Mouse (Mus musculus) cerebellum, adult (tissue): ENCODE measurements at regions not wholly inside any gene's neighbourhood (a gene's known extent, or its start where the extent isn't known, plus 50 kb on each side); places are given as distances from the start of the nearest gene placed in this dataset.

Experiments used
- ATAC-seq: cut with Nextera tagmentation; 2 replicates; pipeline ENCODE4 v1.9.2; 2017; ENCODE audit warnings: mild to moderate bottlenecking, moderate library complexity, mixed read lengths; ENCODE audit not compliant: insufficient number of reproducible peaks, low FRiP score, low TSS enrichment

DNA sequence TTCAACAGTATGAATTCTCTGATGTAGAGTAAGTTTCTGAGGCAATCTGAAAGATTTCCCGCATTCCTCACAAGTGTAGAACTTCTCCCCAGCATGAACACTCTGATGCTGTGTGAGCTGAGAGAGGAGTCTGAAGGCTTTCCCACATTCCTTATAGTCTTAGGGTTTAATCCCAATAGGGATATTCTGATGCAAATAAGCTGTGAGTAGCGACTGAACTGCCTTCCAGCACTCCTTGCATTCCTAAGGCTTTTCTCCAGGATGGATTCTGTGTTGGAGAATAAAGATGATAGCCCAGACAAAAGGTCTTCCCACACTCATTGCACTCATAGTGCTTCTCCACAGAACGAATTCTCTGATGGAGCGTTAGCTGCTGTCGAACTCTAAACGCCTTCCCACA lies 152.6 kb upstream of the Api5 start:
- ATAC-seq: no peak

DNA sequence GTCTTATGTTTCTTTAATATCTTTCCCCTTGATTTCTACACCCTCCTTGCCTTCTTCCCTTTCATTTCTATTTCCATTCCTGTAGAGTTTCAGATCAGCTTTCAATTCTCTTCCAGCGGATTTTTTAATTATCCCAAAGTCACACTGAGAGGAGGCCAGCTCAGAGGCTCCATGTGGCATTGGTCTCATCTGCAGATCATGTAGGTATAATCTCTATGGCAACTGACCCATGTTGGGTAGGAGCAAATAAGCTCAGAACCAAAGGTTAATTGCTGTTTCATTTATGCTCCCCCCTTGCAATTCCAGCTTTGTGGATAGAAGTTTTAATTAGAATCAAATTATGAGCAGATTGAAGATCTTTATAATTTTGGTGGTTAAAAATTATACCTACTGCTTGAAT lies 149.3 kb upstream of the Api5 start:
- no peak for ATAC-seq

DNA sequence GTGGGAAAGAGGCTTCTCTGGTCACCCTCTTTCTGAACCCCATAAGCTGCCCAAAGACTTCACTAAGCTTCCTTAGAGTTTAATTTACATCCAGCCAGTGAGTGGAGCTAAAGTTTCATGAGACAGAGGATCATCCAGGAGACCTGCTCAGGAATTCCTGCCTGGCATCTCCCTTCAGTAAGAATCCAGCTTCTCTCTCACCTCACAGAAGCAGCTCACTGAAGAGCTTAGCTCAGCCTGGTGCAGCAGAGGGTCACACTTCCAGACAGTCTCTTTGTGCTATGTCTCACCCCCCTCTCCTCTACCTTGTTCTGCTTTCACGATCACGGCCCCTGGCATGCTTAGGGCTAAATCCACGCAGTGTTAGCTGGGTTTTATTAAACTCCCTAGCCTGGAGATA lies 133.7 kb upstream of the Api5 start:
- ATAC-seq: no peak

DNA sequence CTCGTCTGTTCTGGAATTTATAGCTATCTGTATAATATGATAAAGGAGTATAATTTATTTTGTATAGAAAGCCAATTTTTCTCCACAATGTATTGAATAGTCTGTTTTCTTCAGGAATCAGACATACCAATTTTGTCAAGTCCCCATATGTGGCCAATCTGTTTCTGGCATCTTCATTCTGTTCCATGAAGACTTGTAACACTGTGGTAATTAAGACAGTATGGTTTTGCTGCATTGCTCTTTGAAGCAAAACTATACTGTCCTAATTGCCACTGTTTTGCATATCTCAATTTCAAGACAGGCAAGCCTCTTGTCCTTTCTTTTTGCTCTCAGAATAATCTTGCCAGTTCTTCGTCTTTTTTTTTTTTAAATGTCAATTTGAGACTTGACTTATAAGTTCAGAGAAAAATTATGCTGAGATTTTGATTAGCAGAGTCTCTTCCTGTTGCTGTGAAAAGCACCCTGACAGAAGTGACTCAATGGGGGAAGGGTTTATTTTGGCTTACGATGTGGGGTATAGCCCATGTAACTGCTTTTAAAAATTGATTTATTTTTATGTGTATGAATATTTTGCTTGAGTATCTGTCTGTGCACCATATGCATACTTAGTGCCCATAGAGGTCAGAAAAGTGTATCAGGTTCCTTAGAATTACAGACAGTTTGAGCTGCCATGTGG lies 103.4 kb upstream of the Api5 start:
- ATAC-seq: no peak

DNA sequence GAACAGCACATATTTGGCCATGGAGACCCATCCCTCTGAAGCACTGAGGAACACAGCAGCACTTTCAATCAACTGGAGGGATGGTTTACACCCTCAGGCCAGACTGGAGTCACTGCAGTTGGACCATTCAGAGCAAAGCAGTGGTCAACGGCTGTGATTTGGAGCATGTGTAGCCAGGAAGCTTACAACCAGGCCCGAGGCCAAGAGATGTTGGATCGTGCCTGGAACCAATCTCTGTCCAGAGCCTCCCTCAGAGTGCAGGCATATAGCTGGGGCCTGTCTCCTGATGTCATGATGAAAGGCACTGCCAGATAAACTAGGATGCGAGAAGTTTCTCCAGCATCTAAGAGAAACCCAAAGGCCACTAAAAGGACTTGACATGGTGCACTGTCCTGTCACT lies 98.7 kb upstream of the Api5 start:
- 0 out of 2 replicates have a peak, but pooled peaks have one; percentile 40 for ATAC-seq

DNA sequence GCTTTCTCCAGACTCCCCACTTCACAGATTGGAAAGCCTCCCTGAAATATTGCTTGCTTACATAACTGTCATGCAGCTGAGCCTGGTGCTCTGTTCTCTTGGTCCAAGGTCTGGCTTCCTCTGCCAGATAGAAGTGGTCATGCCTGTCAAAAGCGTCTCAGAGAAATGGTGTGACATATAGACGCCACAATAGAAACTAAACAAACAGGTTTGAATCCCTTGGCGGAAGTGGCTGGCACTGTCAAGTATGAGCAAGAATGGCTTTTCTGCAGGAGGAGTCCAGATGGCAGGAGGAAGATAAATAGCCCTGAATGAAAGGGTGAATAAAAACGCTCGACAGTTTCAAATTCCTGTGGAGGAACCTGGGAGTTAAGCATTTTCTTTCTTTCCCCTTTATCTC lies 93.2 kb upstream of the Api5 start:
- peak; percentile 85 for ATAC-seq

DNA sequence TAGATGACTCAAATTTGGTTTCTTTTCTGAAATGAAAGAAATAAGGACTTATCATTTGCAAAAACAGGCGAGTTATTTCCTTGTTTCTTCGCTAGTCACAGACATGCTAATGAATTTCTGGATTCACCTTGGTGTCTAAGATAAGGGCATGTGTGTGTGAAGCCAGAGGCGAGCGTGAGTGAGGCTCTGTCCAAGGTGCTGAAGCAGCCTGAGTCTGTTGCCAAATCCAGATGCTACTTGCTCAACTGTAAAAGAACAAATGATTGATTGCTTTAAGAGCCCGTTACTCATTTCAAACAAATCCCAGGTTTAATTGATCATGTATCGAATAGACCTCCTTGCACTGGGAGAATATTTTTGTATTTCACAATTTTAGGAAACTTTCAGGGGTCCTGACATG lies 86.6 kb upstream of the Api5 start:
- no peak for ATAC-seq

DNA sequence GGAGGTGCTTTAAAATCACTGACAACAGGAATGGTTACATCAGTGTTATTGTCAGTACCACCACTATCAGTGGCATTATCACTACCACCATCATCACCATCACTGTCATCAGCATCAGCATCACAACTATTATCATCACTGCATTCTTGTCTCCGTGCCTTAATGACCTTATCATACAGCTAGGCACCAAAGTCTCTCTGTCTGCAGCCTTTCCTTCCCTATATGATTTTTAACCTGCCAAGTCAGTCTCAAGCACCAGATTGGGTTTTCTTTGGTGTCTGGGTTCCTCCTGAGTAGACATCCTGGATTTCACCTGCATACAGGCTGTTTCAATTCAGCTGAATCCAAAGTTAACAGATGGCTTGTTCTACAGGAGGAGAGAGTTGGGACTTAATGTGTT lies 78.9 kb upstream of the Api5 start:
- ATAC-seq: peak; percentile 96

DNA sequence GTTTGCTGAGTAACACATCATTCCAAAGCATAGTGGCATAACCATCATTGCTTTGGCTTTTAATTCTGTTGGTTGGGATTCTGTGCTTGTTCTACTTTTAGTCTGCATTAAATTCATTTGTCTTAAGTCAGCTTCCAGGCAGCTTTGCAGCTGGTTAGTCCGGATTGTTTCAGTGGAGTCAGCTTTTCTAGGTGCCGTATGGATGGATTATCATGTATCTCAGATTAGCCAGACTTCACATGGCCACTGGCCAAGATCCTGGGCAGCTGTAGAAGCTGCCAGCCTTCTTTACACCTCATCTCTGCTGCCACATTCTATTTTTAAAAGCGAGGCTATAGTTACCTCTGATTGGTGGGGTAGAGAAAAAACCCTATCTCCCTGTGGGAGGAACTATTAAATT lies 74.1 kb upstream of the Api5 start:
- no peak for ATAC-seq

DNA sequence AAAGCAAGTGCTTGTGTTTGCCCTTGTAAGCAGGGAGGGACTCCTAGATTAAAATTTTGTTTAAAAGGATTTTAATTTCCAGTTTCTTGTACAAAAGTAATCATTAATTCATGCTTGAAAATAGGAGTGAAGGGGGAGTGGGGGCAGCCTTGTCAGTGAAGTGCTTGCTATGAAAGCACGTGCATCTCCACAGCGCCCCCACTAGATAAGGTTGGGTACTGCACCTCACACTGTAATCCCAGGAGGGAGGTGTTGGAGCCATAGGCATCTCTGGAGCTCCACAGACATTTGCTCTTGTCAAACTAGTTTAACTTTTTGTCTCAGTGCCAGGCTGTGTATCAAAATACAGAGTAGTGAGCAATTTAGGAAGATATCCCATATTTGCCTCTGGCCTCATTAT lies 62.7 kb upstream of the Api5 start:
- ATAC-seq: no peak

DNA sequence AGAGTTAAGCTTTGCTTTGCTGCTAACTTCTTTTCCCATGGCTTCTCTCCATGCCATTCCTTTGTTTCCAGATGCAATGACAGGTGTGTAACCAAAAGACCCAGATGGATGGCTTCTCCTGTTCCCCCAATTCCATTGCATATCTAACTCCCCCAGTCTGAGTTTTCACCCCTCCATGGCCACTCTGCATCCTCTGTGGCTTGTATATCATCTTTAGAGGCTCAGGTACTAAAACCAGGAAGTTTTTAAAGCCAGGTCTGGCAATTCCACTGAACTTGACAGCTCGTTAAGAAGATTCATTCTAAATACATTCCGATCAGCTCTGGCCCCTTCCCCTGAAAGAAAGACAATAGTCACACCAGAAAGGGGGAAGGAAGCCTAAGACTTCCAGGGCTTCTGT lies 60.6 kb upstream of the Api5 start:
- ATAC-seq: no peak
